Mouse (Mus musculus): ENCODE data around the gene Impg2.

DNA sequence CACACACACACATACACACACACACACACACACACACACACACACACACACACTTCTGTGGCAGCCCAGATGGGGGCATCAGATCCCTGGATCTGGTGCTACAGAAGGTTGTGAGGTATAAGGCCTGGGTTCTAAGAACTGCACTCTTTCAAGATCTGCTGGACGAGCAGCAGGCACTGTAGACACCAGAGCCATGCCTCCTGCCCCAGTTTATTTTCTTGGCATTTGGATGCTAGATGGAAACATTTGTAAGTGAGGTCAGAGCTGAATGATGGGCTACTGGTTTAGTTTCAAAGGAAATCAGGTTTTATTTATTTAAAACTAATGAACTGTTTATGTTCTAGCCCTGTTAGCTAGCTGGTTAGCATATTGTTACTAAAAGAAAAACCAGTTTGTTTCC lies 90.8 kb downstream of the Impg2 start:
- TF ChIP-seq CTCF (IDR thresholded peaks at IDR 0.05; ENCODE audit: control insufficient read depth, insufficient read depth, low read length) (no peak), POLR2A (IDR thresholded peaks at IDR 0.05; ENCODE audit: borderline replicate concordance, control insufficient read depth, low read depth, low read length) (no peak)

Data from bone marrow, adult 2 months (tissue).